Mouse (Mus musculus): ENCODE measurements around the gene Haus5. TPM values are rescaled to one million over a fixed set of nuclear protein-coding genes. Genes with fewer than 3 reads are reported as not detected.

The Haus5 gene
- total RNA-seq, 2 experiments from 2014 or later = 3.5 to 5.1 TPM

GRCm38 (mm10) chr7:30625530-30626384 lies 39.0 kb downstream of the Haus5 start, which contains the start of gene Cox6b1:
Gene Cox6b1 (minus strand): TSS chr7:30626151.
- peak; percentile 85 for DNase-seq

GRCm38 (mm10) chr7:30619202-30619601 lies 45.6 kb downstream of the Haus5 start:
- DNase-seq = no peak

GRCm38 (mm10) chr7:30618658-30619057 lies 46.1 kb downstream of the Haus5 start:
- no peak for DNase-seq

GRCm38 (mm10) chr7:30615049-30615760 lies 49.6 kb downstream of the Haus5 start:
- no peak for DNase-seq

- no peak for DNase-seq
Measured at GRCm38 (mm10) chr7:30614454-30614853, 50.3 kb downstream of the Haus5 start.

- peak; percentile 32 for DNase-seq
Measured at GRCm38 (mm10) chr7:30613529-30614112, 51.2 kb downstream of the Haus5 start.

GRCm38 (mm10) chr7:30612654-30613402 lies 52.0 kb downstream of the Haus5 start, which contains the start of gene Upk1a:
Gene Upk1a (minus strand): TSS chr7:30612847.
- DNase-seq = no peak

GRCm38 (mm10) chr7:30610043-30610442 lies 54.8 kb downstream of the Haus5 start:
- DNase-seq = no peak

- no peak for DNase-seq
Measured at GRCm38 (mm10) chr7:30608476-30608875, 56.3 kb downstream of the Haus5 start.

GRCm38 (mm10) chr7:30607706-30608309 lies 57.0 kb downstream of the Haus5 start:
- DNase-seq = no peak

- DNase-seq = no peak
Measured at GRCm38 (mm10) chr7:30604944-30605343, 59.9 kb downstream of the Haus5 start.

- no peak for DNase-seq
Measured at GRCm38 (mm10) chr7:30604424-30604823, 60.4 kb downstream of the Haus5 start.

Other genes starting within 250 kb of the Haus5 start
- not detected for gene Hcst, start 245.1 kb downstream of the Haus5 start, total RNA-seq (2021)
- gene Nfkbid, start 243.3 kb downstream of the Haus5 start, total RNA-seq (2021) = under 1 TPM in 1 of 2 experiments, not detected in 1; 0.27 TPM
- gene Aplp1, start 219.5 kb downstream of the Haus5 start, total RNA-seq (2021) = under 1 TPM; 0.72 to 0.95 TPM
- gene Kirrel2, start 207.3 kb downstream of the Haus5 start, total RNA-seq (2021) = not detected
- gene Nphs1, start 206.7 kb downstream of the Haus5 start, total RNA-seq (2021) = not detected
- not detected for gene Prodh2, start 171.4 kb downstream of the Haus5 start, total RNA-seq (2021)
- 1 to 10 TPM in 1 of 2 experiments, under 1 TPM in 1; 0.74 to 1.1 TPM for gene Arhgap33, start 129.9 kb downstream of the Haus5 start, total RNA-seq (2021)
- gene Hspb6, start 112.8 kb downstream of the Haus5 start, total RNA-seq (2021) = 1,000 to 10,000 TPM; 1,175 to 3,096 TPM
- gene Proser3, start 112.7 kb downstream of the Haus5 start, total RNA-seq (2021) = 1 to 10 TPM; 3.0 to 6.4 TPM
- gene Lin37, start 105.2 kb downstream of the Haus5 start, total RNA-seq (2021) = 10 to 100 TPM in 1 of 2 experiments, 1 to 10 TPM in 1; 8.4 to 10.3 TPM
- 10 to 100 TPM; 54.1 to 55.6 TPM for gene U2af1l4, start 101.7 kb downstream of the Haus5 start, total RNA-seq (2021)
- gene Gm49396, start 101.7 kb downstream of the Haus5 start, total RNA-seq (2021) = 1 to 10 TPM; 1.6 to 2.2 TPM
- gene Psenen, start 101.4 kb downstream of the Haus5 start, total RNA-seq (2021) = 10 to 100 TPM; 91.2 to 92.1 TPM
- gene Igflr1, start 99.6 kb downstream of the Haus5 start, total RNA-seq (2021) = under 1 TPM; 0.46 to 0.75 TPM
- gene Kmt2b, start 76.3 kb downstream of the Haus5 start, total RNA-seq (2021) = 10 to 100 TPM; 12.3 to 14.0 TPM
- gene Zbtb32, start 66.1 kb downstream of the Haus5 start, total RNA-seq (2021) = not detected
- not detected for gene Upk1a, start 52.1 kb downstream of the Haus5 start, total RNA-seq (2021)
- 1,000 to 10,000 TPM; 1,459 to 1,684 TPM for gene Cox6b1, start 38.8 kb downstream of the Haus5 start, total RNA-seq (2021)
- not detected for gene Etv2, start 29.1 kb downstream of the Haus5 start, total RNA-seq (2021)
- 10 to 100 TPM; 37.2 to 40.1 TPM for gene Rbm42, start 14.7 kb downstream of the Haus5 start, total RNA-seq (2021)
- 1 to 10 TPM; 2.3 to 3.4 TPM for gene Pmis2, start 6.6 kb upstream of the Haus5 start, total RNA-seq (2021)
- not detected for gene 2200002J24Rik, start 33.9 kb upstream of the Haus5 start, total RNA-seq (2021)
- gene Atp4a, start 47.2 kb upstream of the Haus5 start, total RNA-seq (2021) = under 1 TPM; 0.33 to 0.75 TPM
- 100 to 1,000 TPM; 283 to 405 TPM for gene Tmem147, start 64.5 kb upstream of the Haus5 start, total RNA-seq (2021)
- not detected for gene Gapdhs, start 78.7 kb upstream of the Haus5 start, total RNA-seq (2021)
- 1 to 10 TPM; 2.3 to 5.6 TPM for gene Sbsn, start 86.5 kb upstream of the Haus5 start, total RNA-seq (2021)
- under 1 TPM; 0.43 to 0.51 TPM for gene Dmkn, start 98.8 kb upstream of the Haus5 start, total RNA-seq (2021)
- 1 to 10 TPM in 1 of 2 experiments, under 1 TPM in 1; 0.97 to 2.8 TPM for gene Krtdap, start 122.9 kb upstream of the Haus5 start, total RNA-seq (2021)
- gene Ffar2, start 158.8 kb upstream of the Haus5 start, total RNA-seq (2021) = 1 to 10 TPM in 1 of 2 experiments, not detected in 1; 2.4 TPM
- gene Ffar3, start 191.2 kb upstream of the Haus5 start, total RNA-seq (2021) = not detected
- gene Ffar1, start 196.6 kb upstream of the Haus5 start, total RNA-seq (2021) = not detected
- gene Cd22, start 215.3 kb upstream of the Haus5 start, total RNA-seq (2021) = under 1 TPM; 0.13 to 0.23 TPM
- gene Mag, start 249.9 kb upstream of the Haus5 start, total RNA-seq (2021) = 1 to 10 TPM; 1.1 to 1.8 TPM

Measured in gastrocnemius, postnatal 25 days (tissue).